Mouse (Mus musculus): ENCODE data around the gene Gm5936. TPM values are rescaled to one million over a fixed set of nuclear protein-coding genes. Genes with fewer than 3 reads are reported as not detected.
"Not testable (repeated sequence)": the region's sequence is repeated elsewhere in the genome, so short reads cannot be mapped to it uniquely, and the experiment has no call there.

Gene Gm5936
- not detected for polyA plus RNA-seq (2017; shearing (Covaris generic))

- not testable (repeated sequence) for ATAC-seq
These were observed at the start of gene Gm5936 for GRCm38 (mm10) chrX:74836842-74837522. Gene Gm5936 (plus strand): TSS chrX:74837196.

- ATAC-seq, result not testable (repeated sequence)
These were observed 19.1 kb downstream of the Gm5936 start for GRCm38 (mm10) chrX:74856104-74856503.

GRCm38 (mm10) chrX:74880123-74880522 lies 43.1 kb downstream of the Gm5936 start:
- ATAC-seq, result not testable (repeated sequence)

Other genes starting within 250 kb of the Gm5936 start
- gene Olfr1325, start 244.5 kb upstream of the Gm5936 start, polyA plus RNA-seq (2017; shearing (Covaris generic)), result not detected
- not detected for gene Gm5640, start 191.6 kb upstream of the Gm5936 start, polyA plus RNA-seq (2017; shearing (Covaris generic))
- gene Gm6890, start 96.3 kb upstream of the Gm5936 start, polyA plus RNA-seq (2017; shearing (Covaris generic)), result not detected
- gene Gab3, start 248.3 kb downstream of the Gm5936 start, polyA plus RNA-seq (2017; shearing (Covaris generic)), result 10 to 100 TPM; 14.8 to 15.7 TPM